Mouse (Mus musculus) spleen, adult 2 months (tissue): Measurements from ENCODE around the gene Usp24.

Experiments used
- CTCF ChIP-seq: fragments of 200-500 bp; IDR thresholded peaks from 2 replicates; pipeline ENCODE4 v1.5.1; 2011; ENCODE audit warnings: mild to moderate bottlenecking, inconsistent platforms; ENCODE audit not compliant: insufficient read depth, insufficient read length, insufficient replicate concordance; ENCODE audit errors: extremely low read depth
- POLR2A ChIP-seq: fragments of 200-500 bp; IDR thresholded peaks from 2 replicates; pipeline ENCODE4 v1.6.1; 2011; ENCODE audit warnings: low read depth, low read length, inconsistent platforms

- TF ChIP-seq POLR2A (no peak), CTCF (no peak)
These were observed 7.9 kb upstream of the Usp24 start for GRCm38 (mm10) chr4:106308090-106308489.
